Mouse (Mus musculus) urinary bladder, postnatal 0 days (tissue): Measurements from ENCODE around the gene Nploc4. TPM values are rescaled to one million over a fixed set of nuclear protein-coding genes. Genes with fewer than 3 reads are reported as not detected.
A peak's percentile ranks its signal among the peaks of the same experiment; 100 is the strongest.

Experiments used
- microRNA-seq: library from miRNA; unstranded; fragments of <30 nt; microRNA quantifications from one replicate; pipeline ENCODE4, GENCODE M21; 2016
- polyA plus RNA-seq: library from polyadenylated mRNA; unstranded; fragments of >200 nt; fragmentation: Nextera tagmentation; extraction: Ambion mirVana; gene quantifications from 2 replicates; pipeline ENCODE4 v1.2.1, GENCODE M21; 2015

The Nploc4 gene
- 16.9 and 18.8 TPM in 2 replicates for polyA plus RNA-seq

GRCm38 (mm10) chr11:120437152-120437856 lies at the start of gene Nploc4:
Nploc4 (minus strand) TSS chr11:120437708.

GRCm38 (mm10) chr11:120484265-120484981 lies 46.9 kb upstream of the Nploc4 start, which contains the start of gene Mrpl12:
Mrpl12 (plus strand) TSS chr11:120484613.

GRCm38 (mm10) chr11:120467051-120467735 lies 29.7 kb upstream of the Nploc4 start, which contains the start of gene Arl16:
Arl16 (minus strand) TSS chr11:120467607.

GRCm38 (mm10) chr11:120457772-120458751 lies 20.6 kb upstream of the Nploc4 start, which contains the start of the genes Oxld1 and Ccdc137:
Oxld1 (minus strand) TSS chr11:120458068.
Ccdc137 (plus strand) TSS chr11:120458115.

GRCm38 (mm10) chr11:120453306-120453705 lies 15.8 kb upstream of the Nploc4 start, which contains the start of gene Pde6g:
Pde6g (minus strand) TSS chr11:120453500.

GRCm38 (mm10) chr11:120442344-120442743 lies 4.8 kb upstream of the Nploc4 start, which contains the start of gene Tspan10:
Tspan10 (plus strand) TSS chr11:120442644.

GRCm38 (mm10) chr11:120378611-120379540 lies 58.6 kb downstream of the Nploc4 start, which contains the start of gene Faap100:
Faap100 (minus strand) TSS chr11:120378764.

GRCm38 (mm10) chr11:120361295-120361694 lies 76.2 kb downstream of the Nploc4 start, which contains the start of gene Fscn2:
Fscn2 (plus strand) TSS chr11:120361534.

GRCm38 (mm10) chr11:120347791-120348683 lies 89.5 kb downstream of the Nploc4 start, which contains the start of gene Actg1:
Actg1 (minus strand) TSS chr11:120348542.

Small RNA genes within 50 kb of the gene (microRNA-seq; reads per million reads assigned to microRNA genes)
- not detected for gene Gm23419
- gene Mir6935, result 4.9 reads per million, percentile 10 among the genes with 10 or more reads in this experiment

Other genes with a start within 250 kb of the Nploc4 start
- 1.5 and 1.6 TPM in 2 replicates for gene Bahcc1, start 204.8 kb downstream of the Nploc4 start, polyA plus RNA-seq
- gene Actg1, start 89.2 kb downstream of the Nploc4 start, polyA plus RNA-seq, result 2,099 and 2,365 TPM in 2 replicates
- gene Fscn2, start 76.2 kb downstream of the Nploc4 start, polyA plus RNA-seq, result 0.40 and 0.50 TPM in 2 replicates
- 14.0 and 14.3 TPM in 2 replicates for gene Faap100, start 58.9 kb downstream of the Nploc4 start, polyA plus RNA-seq
- gene Tspan10, start 4.9 kb upstream of the Nploc4 start, polyA plus RNA-seq, result not detected in 2 replicates
- gene Pde6g, start 15.8 kb upstream of the Nploc4 start, polyA plus RNA-seq, result not detected in 2 replicates
- gene Oxld1, start 20.4 kb upstream of the Nploc4 start, polyA plus RNA-seq, result 17.1 and 17.8 TPM in 2 replicates
- gene Ccdc137, start 20.4 kb upstream of the Nploc4 start, polyA plus RNA-seq, result 13.1 and 15.9 TPM in 2 replicates
- 29.6 and 31.2 TPM in 2 replicates for gene Arl16, start 29.9 kb upstream of the Nploc4 start, polyA plus RNA-seq
- 91.2 and 100 TPM in 2 replicates for gene Mrpl12, start 46.9 kb upstream of the Nploc4 start, polyA plus RNA-seq
- 34.6 and 38.5 TPM in 2 replicates for gene Slc25a10, start 54.1 kb upstream of the Nploc4 start, polyA plus RNA-seq
- 0.93 and 0.97 TPM in 2 replicates for gene Gcgr, start 93.0 kb upstream of the Nploc4 start, polyA plus RNA-seq
- 157 and 172 TPM in 2 replicates for gene Mcrip1, start 112.0 kb upstream of the Nploc4 start, polyA plus RNA-seq
- not detected in 2 replicates for gene Ppp1r27, start 113.4 kb upstream of the Nploc4 start, polyA plus RNA-seq
- gene P4hb, start 135.5 kb upstream of the Nploc4 start, polyA plus RNA-seq, result 515 and 546 TPM in 2 replicates
- 458 and 475 TPM in 2 replicates for gene Arhgdia, start 143.9 kb upstream of the Nploc4 start, polyA plus RNA-seq
- gene Alyref, start 160.7 kb upstream of the Nploc4 start, polyA plus RNA-seq, result 162 and 194 TPM in 2 replicates
- gene Anapc11, start 160.7 kb upstream of the Nploc4 start, polyA plus RNA-seq, result 165 and 166 TPM in 2 replicates
- gene Npb, start 170.8 kb upstream of the Nploc4 start, polyA plus RNA-seq, result 0.43 and 1.1 TPM in 2 replicates
- gene Pcyt2, start 180.2 kb upstream of the Nploc4 start, polyA plus RNA-seq, result 72.3 and 111 TPM in 2 replicates
- 24.9 and 25.5 TPM in 2 replicates for gene Sirt7, start 187.5 kb upstream of the Nploc4 start, polyA plus RNA-seq
- 19.3 and 22.6 TPM in 2 replicates for gene Mafg, start 195.9 kb upstream of the Nploc4 start, polyA plus RNA-seq
- 22.5 and 33.3 TPM in 2 replicates for gene Pycr1, start 206.1 kb upstream of the Nploc4 start, polyA plus RNA-seq
- 0.28 TPM in 1 of 2 replicates, not detected in the other for gene Myadml2, start 210.4 kb upstream of the Nploc4 start, polyA plus RNA-seq
- 2.6 and 4.4 TPM in 2 replicates for gene Notum, start 223.5 kb upstream of the Nploc4 start, polyA plus RNA-seq
- gene Aspscr1, start 235.3 kb upstream of the Nploc4 start, polyA plus RNA-seq, result 72.0 and 79.9 TPM in 2 replicates